Mouse (Mus musculus) lung, embryonic 16.5 days (tissue): ENCODE measurements around the gene Dcxr. TPM values are rescaled to one million over a fixed set of nuclear protein-coding genes. Genes with fewer than 3 reads are reported as not detected.

Source experiments
- ATAC-seq: fragments of 200-750 bp; cut with Nextera tagmentation; 2 replicates; pipeline ENCODE4 v1.8.0; 2017; ENCODE audit warnings: low read depth, mild to moderate bottlenecking, moderate library complexity
- H3K27ac ChIP-seq: fragments of 300-500 bp; sonication (generic); 2 replicates; pipeline ENCODE4 v1.5.1; 2014; ENCODE audit warnings: mild to moderate bottlenecking, control low read depth, low read length
- H3K27me3 ChIP-seq: fragments of 300-500 bp; sonication (generic); 2 replicates; pipeline ENCODE4 v1.6.1; 2014; ENCODE audit warnings: low read depth, low read length, mixed read lengths; ENCODE audit not compliant: control insufficient read depth, insufficient read depth
- H3K36me3 ChIP-seq: fragments of 300-500 bp; sonication (generic); 2 replicates; pipeline ENCODE4 v1.6.1; 2014; ENCODE audit warnings: low read length; ENCODE audit not compliant: control insufficient read depth, insufficient read depth
- H3K4me1 ChIP-seq: fragments of 300-500 bp; sonication (generic); replicated peaks from 2 replicates; pipeline ENCODE4 v1.6.1; 2014; ENCODE audit warnings: low read length, mixed read lengths; ENCODE audit not compliant: control insufficient read depth, insufficient read depth
- H3K4me2 ChIP-seq: fragments of 300-500 bp; sonication (generic); 2 replicates; pipeline ENCODE4 v1.6.1; 2014; ENCODE audit warnings: low read depth, low read length, control low read depth
- H3K4me3 ChIP-seq: fragments of 300-500 bp; sonication (generic); 2 replicates; pipeline ENCODE4 v1.5.1; 2014; ENCODE audit warnings: mild to moderate bottlenecking, low read length, control low read depth
- H3K9ac ChIP-seq: fragments of 300-500 bp; sonication (generic); 2 replicates; pipeline ENCODE4 v1.6.1; 2014; ENCODE audit warnings: low read length, control low read depth
- H3K9me3 ChIP-seq: fragments of 300-500 bp; sonication (generic); 2 replicates; pipeline ENCODE4 v1.6.1; 2016; ENCODE audit warnings: low read length; ENCODE audit not compliant: control insufficient read depth
- WGBS: fragments of 180-500 bp; shearing (Covaris S2); extraction: QIAGEN DNeasy Blood & Tissue Kit; methylation state at CpG from one replicate; pipeline ENCODE4 v1.1.7; 2014; 5-methylcytosine and 5-hydroxymethylcytosine counted together
- polyA plus RNA-seq: library from polyadenylated mRNA; unstranded; fragments of >200 nt; fragmentation: Nextera tagmentation; extraction: Ambion mirVana; gene quantifications from 2 replicates; pipeline ENCODE4 v1.2.1, GENCODE M21; 2015

Dcxr gene
- polyA plus RNA-seq, 1 experiment from 2014 or later: 69.5 TPM

GRCm38 (mm10) chr11:120713580-120714518, 13.2 kb downstream of the Dcxr start, which contains the start of the genes Cenpx and Lrrc45:
Cenpx (minus strand) TSS chr11:120713738.
Lrrc45 (plus strand) TSS chr11:120713925.
- H3K4me3 ChIP-seq: peak within 1 kb of the TSS; percentile 64
- peaks cover 16% of the 10 kb centered on the region for H3K4me1 ChIP-seq
- H3K9me3 ChIP-seq: no peaks in the 10 kb centered on the region
- ATAC-seq: peak; percentile 97
- H3K9ac ChIP-seq: peak within 1 kb of the TSS; percentile 79
- 1% methylated on average over 53 of the region's 53 CpGs for WGBS
- peak within 1 kb of the TSS; percentile 50 for H3K27ac ChIP-seq
- H3K36me3 ChIP-seq: peaks cover 15% of the 10 kb centered on the region
- H3K27me3 ChIP-seq: no peaks in the 10 kb centered on the region
- peak within 1 kb of the TSS; percentile 97 for H3K4me2 ChIP-seq

GRCm38 (mm10) chr11:120712771-120713568, 14.1 kb downstream of the Dcxr start:
- Histone ChIP-seq H3K27ac (peak overlapping the region; percentile 30), H3K36me3 (peaks cover 11% of the 10 kb centered on the region), H3K4me3 (peak overlapping the region; percentile 64), H3K4me2 (peak overlapping the region; percentile 97), H3K27me3 (no peaks in the 10 kb centered on the region), H3K9me3 (no peaks in the 10 kb centered on the region), H3K4me1 (peaks cover 16% of the 10 kb centered on the region), H3K9ac (peak overlapping the region; percentile 66)
- WGBS: under 1% methylated on average over 38 of the region's 38 CpGs
- peak; percentile 26 for ATAC-seq

GRCm38 (mm10) chr11:120711980-120712604, 15.0 kb downstream of the Dcxr start:
- H3K27me3 ChIP-seq: no peaks in the 10 kb centered on the region
- ATAC-seq: no peak
- 56% methylated on average over 8 of the region's 8 CpGs for WGBS
- peaks cover 5% of the 10 kb centered on the region for H3K36me3 ChIP-seq
- H3K9ac ChIP-seq: peak overlapping the region; percentile 66; the same call in 1 of the 2 replicates
- peak overlapping the region; percentile 97 for H3K4me2 ChIP-seq
- H3K27ac ChIP-seq: no peak overlapping the region
- peaks cover 22% of the 10 kb centered on the region for H3K4me1 ChIP-seq
- peak overlapping the region; percentile 64; the same call in 1 of the 2 replicates for H3K4me3 ChIP-seq
- H3K9me3 ChIP-seq: no peaks in the 10 kb centered on the region

GRCm38 (mm10) chr11:120710672-120711071, 16.4 kb downstream of the Dcxr start:
- ATAC-seq: no peak
- H3K4me2 ChIP-seq: no peak overlapping the region
- WGBS: 72% methylated on average over 5 of the region's 5 CpGs
- H3K9me3 ChIP-seq: no peaks in the 10 kb centered on the region
- peaks cover 31% of the 10 kb centered on the region for H3K4me1 ChIP-seq
- H3K36me3 ChIP-seq: no peaks in the 10 kb centered on the region; the same call in none of the 2 replicates
- H3K27me3 ChIP-seq: no peaks in the 10 kb centered on the region
- no peak overlapping the region for H3K9ac ChIP-seq
- no peak overlapping the region for H3K4me3 ChIP-seq
- H3K27ac ChIP-seq: no peak overlapping the region

- Histone ChIP-seq H3K4me1 (peaks cover 32% of the 10 kb centered on the region), H3K27me3 (no peaks in the 10 kb centered on the region), H3K9me3 (no peaks in the 10 kb centered on the region), H3K4me3 (no peak overlapping the region), H3K36me3 (no peaks in the 10 kb centered on the region; the same call in 1 of the 2 replicates), H3K27ac (peak overlapping the region; percentile 13; the same call in 1 of the 2 replicates), H3K9ac (no peak overlapping the region), H3K4me2 (no peak overlapping the region)
- WGBS: 38% methylated on average over 2 of the region's 2 CpGs
- no peak for ATAC-seq
Measured at GRCm38 (mm10) chr11:120709551-120709950, 17.5 kb downstream of the Dcxr start.

- no peaks in the 10 kb centered on the region for H3K27me3 ChIP-seq
- H3K27ac ChIP-seq: no peak overlapping the region
- no peak overlapping the region for H3K4me3 ChIP-seq
- no peak overlapping the region for H3K9ac ChIP-seq
- 38% methylated on average over 5 of the region's 5 CpGs for WGBS
- no peak for ATAC-seq
- no peak overlapping the region for H3K4me2 ChIP-seq
- H3K4me1 ChIP-seq: peaks cover 39% of the 10 kb centered on the region
- no peaks in the 10 kb centered on the region; the same call in 1 of the 2 replicates for H3K36me3 ChIP-seq
- no peaks in the 10 kb centered on the region for H3K9me3 ChIP-seq
Measured at GRCm38 (mm10) chr11:120707969-120708368, 19.1 kb downstream of the Dcxr start.

GRCm38 (mm10) chr11:120707225-120707624, 19.9 kb downstream of the Dcxr start:
- Histone ChIP-seq H3K27me3 (no peaks in the 10 kb centered on the region), H3K27ac (no peak overlapping the region), H3K4me1 (peaks cover 32% of the 10 kb centered on the region), H3K4me2 (no peak overlapping the region), H3K4me3 (no peak overlapping the region), H3K9me3 (no peaks in the 10 kb centered on the region), H3K9ac (no peak overlapping the region), H3K36me3 (peaks cover 2% of the 10 kb centered on the region; the same call in 1 of the 2 replicates)
- no peak for ATAC-seq
- 18% methylated on average over 11 of the region's 12 CpGs for WGBS

- 0 out of 2 replicates have a peak overlapping the region, but pooled peaks have one; percentile 16 for H3K27ac ChIP-seq
- H3K27me3 ChIP-seq: no peaks in the 10 kb centered on the region
- no peaks in the 10 kb centered on the region for H3K9me3 ChIP-seq
- H3K4me1 ChIP-seq: peaks cover 32% of the 10 kb centered on the region
- WGBS: 44% methylated on average over 5 of the region's 5 CpGs
- H3K9ac ChIP-seq: no peak overlapping the region
- no peak overlapping the region for H3K4me2 ChIP-seq
- H3K36me3 ChIP-seq: peaks cover 7% of the 10 kb centered on the region; the same call in 1 of the 2 replicates
- H3K4me3 ChIP-seq: no peak overlapping the region
- no peak for ATAC-seq
Measured at GRCm38 (mm10) chr11:120706120-120706519, 21.0 kb downstream of the Dcxr start.
